22 mouse cellular contexts compared by ENCODE assay signal in genomic region chr12:92892315-92892714, GRCm38 (mm10).
DNase-seq lines count a peak whose midpoint lies in the region; ATAC-seq lines count a peak whose summit lies in the region.
"Had no signal": no experiment of that assay in that cellular context is flagged by ENCODE, and none has a peak within 500 bp of the region (broad histone marks: within the 10 kb centered on the region; RNA-seq: fewer than 3 reads in every experiment).

No protein-coding gene starts in this region.

- ATAC-seq in CD4-positive, CD25-positive, alpha-beta regulatory T cell, adult 4 months = peak; percentile 37
- peak; percentile 50 for ATAC-seq in granulocyte monocyte progenitor cell, adult 5-6 weeks (replicated peaks; ENCODE audit: poor library complexity, severe bottlenecking)
- ATAC-seq: forebrain, embryonic 13.5 days; hindbrain, embryonic 16.5 days; intestine, embryonic 15.5 days; Patski had no signal

- peak; percentile 45 for DNase-seq in A20 (ENCODE audit: low read depth, low spot score)
- peak; percentile 15 for DNase-seq in naive thymus-derived CD4-positive, alpha-beta T cell, adult 2 months (ENCODE audit: low read depth)
- DNase-seq in yolk sac, embryonic 10.5 days (ENCODE audit: low spot score) = no peak
- DNase-seq in layer of hippocampus, postnatal 36 days = no peak
- no peak for DNase-seq in right cerebral cortex, postnatal 4 days
- DNase-seq: adrenal gland, postnatal 10 days; B cell, adult 2 months; cerebellum, adult 18-20 months; cerebellum, postnatal 14 days; gastrocnemius, postnatal 10 days; heart, postnatal 14 days; kidney, adult 9 months; kidney, postnatal 10 days; lung, postnatal 36 days; midbrain, embryonic 14.5 days; thymus, postnatal 25 days had no signal

Comparison
In these comparisons a context has a peak if more than half of its experiments do, and no peak if none do; other contexts are left out.
1. DNase-seq: peak in A20 (single experiment) and naive thymus-derived CD4-positive, alpha-beta T cell, adult 2 months (single experiment); none in yolk sac, embryonic 10.5 days (single experiment), layer of hippocampus, postnatal 36 days (0 of 2) and right cerebral cortex, postnatal 4 days (single experiment).